Mouse (Mus musculus) heart, embryonic 11.5 days (tissue): ENCODE measurements around the gene Nkain4. TPM values are rescaled to one million over a fixed set of nuclear protein-coding genes. Genes with fewer than 3 reads are reported as not detected.

Experiments
- ATAC-seq: fragments of 200-750 bp; cut with Nextera tagmentation; replicated peaks from 2 replicates; pipeline ENCODE4 v1.8.0; 2017; ENCODE audit warnings: moderate library complexity; ENCODE audit not compliant: insufficient number of reproducible peaks, low FRiP score, low TSS enrichment
- H3K27ac ChIP-seq: fragments of 300-500 bp; sonication (generic); 2 replicates; pipeline ENCODE4 v1.5.1; 2014; ENCODE audit warnings: mild to moderate bottlenecking, low read depth, low read length
- H3K27me3 ChIP-seq: fragments of 300-500 bp; sonication (generic); 2 replicates; pipeline ENCODE4 v1.6.1; 2014; ENCODE audit warnings: mild to moderate bottlenecking, low read length, mixed read lengths; ENCODE audit not compliant: control insufficient read depth, insufficient read depth
- H3K36me3 ChIP-seq: fragments of 300-500 bp; sonication (generic); 2 replicates; pipeline ENCODE4 v1.6.1; 2014; ENCODE audit warnings: mild to moderate bottlenecking, low read length, moderate library complexity, mixed read lengths; ENCODE audit not compliant: control insufficient read depth, insufficient read depth
- H3K4me1 ChIP-seq: fragments of 300-500 bp; sonication (generic); 2 replicates; pipeline ENCODE4 v1.6.1; 2014; ENCODE audit warnings: low read length; ENCODE audit not compliant: control insufficient read depth, insufficient read depth
- H3K4me2 ChIP-seq: fragments of 300-500 bp; sonication (generic); 2 replicates; pipeline ENCODE4 v1.6.1; 2014; ENCODE audit warnings: mild to moderate bottlenecking, moderate library complexity
- H3K4me3 ChIP-seq: fragments of 300-500 bp; sonication (generic); 2 replicates; pipeline ENCODE4 v1.5.1; 2014; ENCODE audit warnings: low read depth, low read length
- H3K9ac ChIP-seq: fragments of 300-500 bp; sonication (generic); 2 replicates; pipeline ENCODE4 v1.6.1; 2014; ENCODE audit warnings: mild to moderate bottlenecking, low read depth, low read length, moderate library complexity
- H3K9me3 ChIP-seq: fragments of 300-500 bp; sonication (generic); replicated peaks from 2 replicates; pipeline ENCODE4 v1.6.1; 2016; ENCODE audit warnings: low read length; ENCODE audit not compliant: control insufficient read depth
- WGBS: fragments of 180-500 bp; shearing (Covaris S2); extraction: QIAGEN DNeasy Blood & Tissue Kit; methylation state at CpG from one replicate; pipeline ENCODE4 v1.1.7; 2014; ENCODE audit not compliant: insufficient replicate concordance; 5-methylcytosine and 5-hydroxymethylcytosine counted together
- polyA plus RNA-seq: library from polyadenylated mRNA; unstranded; fragments of >200 nt; fragmentation: Nextera tagmentation; extraction: Ambion mirVana; gene quantifications from 2 replicates; pipeline ENCODE4 v1.2.1, GENCODE M21; 2014

Nkain4 gene
- polyA plus RNA-seq, 1 experiment from 2014 or later, result 34.2 TPM

GRCm38 (mm10) chr2:180928723-180929122 lies 25.8 kb downstream of the Nkain4 start, which contains the start of gene Birc7:
Gene Birc7 (plus strand): TSS chr2:180929023.
- Histone ChIP-seq H3K27me3 (no peaks in the 10 kb centered on the region), H3K4me3 (no peak within 1 kb of the TSS), H3K9me3 (no peaks in the 10 kb centered on the region), H3K36me3 (no peaks in the 10 kb centered on the region), H3K9ac (no peak within 1 kb of the TSS), H3K4me2 (no peak within 1 kb of the TSS), H3K27ac (no peak within 1 kb of the TSS), H3K4me1 (no peaks in the 10 kb centered on the region)
- ATAC-seq, result no peak
- WGBS, result 57% methylated on average over 4 of the region's 4 CpGs

GRCm38 (mm10) chr2:180925176-180925575 lies 29.3 kb downstream of the Nkain4 start:
- ATAC-seq, result no peak
- Histone ChIP-seq H3K4me3 (no peak overlapping the region), H3K27ac (no peak overlapping the region), H3K9ac (no peak overlapping the region), H3K36me3 (no peaks in the 10 kb centered on the region), H3K27me3 (no peaks in the 10 kb centered on the region), H3K4me2 (no peak overlapping the region), H3K4me1 (no peaks in the 10 kb centered on the region), H3K9me3 (no peaks in the 10 kb centered on the region)
- WGBS, result 10% methylated on average over 4 of the region's 4 CpGs

- no peak overlapping the region for H3K4me2 ChIP-seq
- no peak overlapping the region for H3K4me3 ChIP-seq
- 78% methylated on average over 6 of the region's 6 CpGs for WGBS
- ATAC-seq, result no peak
- no peaks in the 10 kb centered on the region for H3K9me3 ChIP-seq
- H3K36me3 ChIP-seq, result peaks cover 7% of the 10 kb centered on the region; the same call in 1 of the 2 replicates
- no peak overlapping the region for H3K27ac ChIP-seq
- no peaks in the 10 kb centered on the region for H3K27me3 ChIP-seq
- 0 out of 2 replicates have a peak, but pooled peaks cover under 1% of the 10 kb centered on the region for H3K4me1 ChIP-seq
- no peak overlapping the region for H3K9ac ChIP-seq
Measured at GRCm38 (mm10) chr2:180922739-180923138, 31.8 kb downstream of the Nkain4 start.

GRCm38 (mm10) chr2:180920810-180921400 lies 33.6 kb downstream of the Nkain4 start, which contains the start of gene Ythdf1:
Gene Ythdf1 (minus strand): TSS chr2:180920949.
- 1% methylated on average over 45 of the region's 56 CpGs for WGBS
- Histone ChIP-seq H3K9me3 (no peaks in the 10 kb centered on the region), H3K36me3 (peaks cover 15% of the 10 kb centered on the region), H3K4me3 (peak within 1 kb of the TSS; percentile 100), H3K4me1 (peaks cover 3% of the 10 kb centered on the region; the same call in 1 of the 2 replicates), H3K9ac (peak within 1 kb of the TSS; percentile 98), H3K27ac (peak within 1 kb of the TSS; percentile 76), H3K27me3 (no peaks in the 10 kb centered on the region), H3K4me2 (peak within 1 kb of the TSS; percentile 89)
- ATAC-seq, result peak; percentile 98

GRCm38 (mm10) chr2:180919913-180920809 lies 34.3 kb downstream of the Nkain4 start:
- peaks cover 5% of the 10 kb centered on the region; the same call in 1 of the 2 replicates for H3K4me1 ChIP-seq
- WGBS, result 1% methylated on average over 61 of the region's 61 CpGs
- peak; percentile 44 for ATAC-seq

GRCm38 (mm10) chr2:180915886-180916433 lies 38.5 kb downstream of the Nkain4 start:
- Histone ChIP-seq H3K4me1 (peaks cover 5% of the 10 kb centered on the region; the same call in 1 of the 2 replicates), H3K27ac (no peak overlapping the region), H3K36me3 (peaks cover 40% of the 10 kb centered on the region), H3K27me3 (no peaks in the 10 kb centered on the region), H3K4me3 (no peak overlapping the region), H3K4me2 (no peak overlapping the region), H3K9ac (0 out of 2 replicates have a peak overlapping the region, but pooled peaks have one; percentile 10), H3K9me3 (no peaks in the 10 kb centered on the region)
- WGBS, result 72% methylated on average over 3 of the region's 3 CpGs
- ATAC-seq, result no peak

More at GRCm38 (mm10) chr2:180919913-180920809, 34.3 kb downstream of the Nkain4 start:
- peak overlapping the region; percentile 100 for H3K4me3 ChIP-seq
- H3K36me3 ChIP-seq, result peaks cover 20% of the 10 kb centered on the region
- H3K9me3 ChIP-seq, result no peaks in the 10 kb centered on the region
- H3K9ac ChIP-seq, result peak overlapping the region; percentile 98
- peak overlapping the region; percentile 76 for H3K27ac ChIP-seq
- H3K4me2 ChIP-seq, result peak overlapping the region; percentile 89
- no peaks in the 10 kb centered on the region for H3K27me3 ChIP-seq

GRCm38 (mm10) chr2:180910928-180911327 lies 43.6 kb downstream of the Nkain4 start:
- no peak overlapping the region for H3K4me2 ChIP-seq
- no peak overlapping the region for H3K27ac ChIP-seq
- H3K36me3 ChIP-seq, result peaks cover 36% of the 10 kb centered on the region
- WGBS, result 88% methylated on average over 12 of the region's 12 CpGs
- H3K4me3 ChIP-seq, result no peak overlapping the region
- H3K9me3 ChIP-seq, result no peaks in the 10 kb centered on the region
- H3K4me1 ChIP-seq, result peaks cover 2% of the 10 kb centered on the region; the same call in 1 of the 2 replicates
- H3K9ac ChIP-seq, result no peak overlapping the region
- no peaks in the 10 kb centered on the region for H3K27me3 ChIP-seq
- no peak for ATAC-seq

GRCm38 (mm10) chr2:180905556-180906221 lies 48.8 kb downstream of the Nkain4 start:
- ATAC-seq, result no peak
- H3K36me3 ChIP-seq, result peaks cover 12% of the 10 kb centered on the region
- H3K9ac ChIP-seq, result no peak overlapping the region
- WGBS, result 81% methylated on average over 5 of the region's 5 CpGs
- H3K4me3 ChIP-seq, result no peak overlapping the region
- H3K9me3 ChIP-seq, result no peaks in the 10 kb centered on the region
- no peak overlapping the region for H3K27ac ChIP-seq
- H3K27me3 ChIP-seq, result no peaks in the 10 kb centered on the region
- H3K4me1 ChIP-seq, result no peaks in the 10 kb centered on the region
- no peak overlapping the region for H3K4me2 ChIP-seq
